Mouse (Mus musculus) forebrain, embryonic 13.5 days (tissue): ENCODE measurements at regions not wholly inside any gene's neighbourhood (a gene's known extent, or its start where the extent isn't known, plus 50 kb on each side); places are given as distances from the start of the nearest gene placed in this dataset.

Experiments used
- ATAC-seq: fragments of 200-750 bp; cut with Nextera tagmentation; 2 replicates; pipeline ENCODE4 v1.8.0; 2017
- H3K27ac ChIP-seq: fragments of 300-500 bp; sonication (generic); 2 replicates; pipeline ENCODE4 v1.5.1; 2015; ENCODE audit warnings: inconsistent platforms, mild to moderate bottlenecking, moderate library complexity
- H3K27me3 ChIP-seq: fragments of 300-500 bp; sonication (generic); 2 replicates; pipeline ENCODE4 v1.6.1; 2015; ENCODE audit warnings: mild to moderate bottlenecking, inconsistent platforms
- H3K36me3 ChIP-seq: fragments of 300-500 bp; sonication (generic); 2 replicates; pipeline ENCODE4 v1.6.1; 2015; ENCODE audit warnings: mild to moderate bottlenecking, inconsistent platforms; ENCODE audit not compliant: poor library complexity, severe bottlenecking
- H3K4me1 ChIP-seq: fragments of 300-500 bp; sonication (generic); 2 replicates; pipeline ENCODE4 v1.6.1; 2015; ENCODE audit warnings: inconsistent platforms
- H3K4me2 ChIP-seq: fragments of 300-500 bp; sonication (generic); 2 replicates; pipeline ENCODE4 v1.6.1; 2015; ENCODE audit warnings: inconsistent platforms, mild to moderate bottlenecking, moderate library complexity
- H3K4me3 ChIP-seq: fragments of 300-500 bp; sonication (generic); 2 replicates; pipeline ENCODE4 v1.5.1; 2015; ENCODE audit warnings: mild to moderate bottlenecking, inconsistent platforms
- H3K9ac ChIP-seq: fragments of 300-500 bp; sonication (generic); 2 replicates; pipeline ENCODE4 v1.6.1; 2015; ENCODE audit warnings: mild to moderate bottlenecking, inconsistent platforms
- H3K9me3 ChIP-seq: fragments of 300-500 bp; sonication (generic); replicated peaks from 2 replicates; pipeline ENCODE4 v1.6.1; 2016; ENCODE audit warnings: inconsistent platforms
- WGBS: fragments of 180-500 bp; shearing (Covaris S2); methylation state at CpG from one replicate; pipeline ENCODE4 v1.1.7; 2015; 5-methylcytosine and 5-hydroxymethylcytosine counted together

DNA sequence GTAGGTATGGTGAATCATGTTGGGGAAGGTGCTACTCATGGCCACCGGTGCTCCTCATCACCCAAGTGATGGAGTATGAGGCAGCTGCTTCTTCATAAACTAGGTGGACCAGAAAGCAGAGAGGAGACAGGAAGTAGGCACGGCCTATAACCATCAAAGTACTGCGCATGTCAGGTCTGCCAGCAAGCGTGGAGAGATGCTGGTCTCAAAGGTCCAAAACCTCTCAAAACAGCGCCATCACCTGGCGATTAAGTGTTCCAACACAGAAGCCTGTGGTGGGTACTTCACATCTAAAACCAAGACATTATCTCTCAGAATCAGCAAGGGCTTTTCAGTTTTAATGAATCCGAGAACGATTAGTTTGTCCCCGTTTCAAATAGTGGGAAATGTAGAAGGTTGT is 103.1 kb upstream of the Tmpo start:
- no peaks in the 10 kb centered on the region for H3K36me3 ChIP-seq
- WGBS, result 91% methylated on average over 9 of the region's 9 CpGs
- H3K4me3 ChIP-seq, result no peak overlapping the region
- H3K9me3 ChIP-seq, result no peaks in the 10 kb centered on the region
- H3K27me3 ChIP-seq, result no peaks in the 10 kb centered on the region
- H3K4me1 ChIP-seq, result no peaks in the 10 kb centered on the region
- no peak overlapping the region for H3K9ac ChIP-seq
- no peak overlapping the region for H3K27ac ChIP-seq
- no peak for ATAC-seq
- no peak overlapping the region for H3K4me2 ChIP-seq

DNA sequence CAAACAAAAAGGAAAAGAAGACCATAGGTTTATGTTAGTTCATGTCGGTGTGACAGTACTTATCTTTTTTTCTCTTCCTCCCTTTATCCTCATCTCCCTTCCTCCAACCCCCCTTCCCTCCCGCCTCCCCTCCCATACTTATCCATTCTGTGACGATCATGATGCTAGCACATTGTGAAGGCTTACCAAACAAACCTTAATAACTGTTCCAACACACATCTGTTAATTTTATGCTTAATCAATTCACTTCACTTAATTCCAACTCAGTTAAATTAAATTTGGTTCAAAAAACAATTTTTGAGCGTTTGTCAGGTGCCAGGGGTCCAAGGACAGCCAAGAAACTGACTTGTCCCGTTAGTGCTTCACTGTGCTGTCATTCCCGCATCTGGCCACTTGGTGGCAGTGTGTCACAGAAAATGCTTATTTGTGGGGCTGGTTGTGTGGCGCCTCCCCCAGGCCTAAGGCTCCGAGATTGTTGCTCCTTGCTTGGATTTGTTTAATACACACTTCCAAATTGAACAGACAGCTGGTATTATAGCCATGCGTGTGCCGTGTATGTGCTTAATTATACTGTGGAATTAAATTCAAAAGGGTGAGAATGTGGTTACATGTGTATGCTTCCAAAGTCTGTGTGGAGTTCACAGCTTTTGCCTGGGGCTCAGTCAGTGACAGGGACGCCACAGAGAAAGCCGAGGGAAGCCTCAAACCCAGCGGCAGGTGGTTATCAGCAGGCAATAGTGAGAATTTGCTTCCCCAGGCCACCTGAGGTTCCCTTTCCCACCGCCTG is 90.0 kb upstream of the Tmpo start:
- 0 out of 2 replicates have a peak overlapping the region, but pooled peaks have one; percentile 1 for H3K9ac ChIP-seq
- no peak overlapping the region for H3K4me3 ChIP-seq
- H3K27ac ChIP-seq, result no peak overlapping the region
- no peaks in the 10 kb centered on the region for H3K9me3 ChIP-seq
- no peaks in the 10 kb centered on the region for H3K36me3 ChIP-seq
- ATAC-seq, result peak; percentile 85
- 12% methylated on average over 14 of the region's 14 CpGs for WGBS
- H3K4me1 ChIP-seq, result peaks cover 13% of the 10 kb centered on the region; the same call in 1 of the 2 replicates
- H3K4me2 ChIP-seq, result peak overlapping the region; percentile 19
- no peaks in the 10 kb centered on the region for H3K27me3 ChIP-seq

DNA sequence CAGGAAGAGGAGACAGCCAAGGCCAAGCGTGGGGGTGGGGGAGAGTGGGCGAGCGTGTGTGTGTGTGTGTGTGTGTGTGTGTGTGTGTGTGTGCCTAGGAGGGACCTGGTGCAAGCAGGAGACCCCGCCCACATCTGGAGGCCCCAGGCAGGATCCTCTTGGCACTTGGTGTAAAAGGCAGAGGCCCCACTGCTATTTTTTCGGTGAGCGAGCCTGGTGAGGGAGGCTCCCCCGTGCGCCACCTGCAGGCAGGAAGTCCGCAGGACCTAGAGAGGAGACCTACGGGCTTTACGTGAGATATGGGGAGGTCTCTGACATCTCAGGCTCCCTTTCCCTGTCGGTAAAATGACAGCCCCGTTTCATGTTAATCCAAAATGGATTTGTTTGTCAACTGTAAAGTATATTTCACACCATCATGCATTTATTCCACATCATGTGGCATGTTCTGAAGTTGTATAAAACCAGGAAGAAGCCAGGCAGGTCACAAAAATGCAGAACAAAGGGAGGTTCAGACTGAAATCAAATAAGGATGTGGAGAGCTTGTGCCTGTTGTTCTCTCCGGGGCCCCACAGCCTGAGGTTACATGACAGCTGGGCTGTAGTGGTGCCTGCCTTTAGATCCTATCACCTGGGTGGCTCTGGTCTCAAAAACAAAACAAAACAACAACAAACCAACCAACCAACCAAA is 89.3 kb upstream of the Tmpo start:
- H3K4me1 ChIP-seq, result peaks cover 13% of the 10 kb centered on the region; the same call in 1 of the 2 replicates
- H3K27ac ChIP-seq, result no peak overlapping the region; the same call in 1 of the 2 replicates
- H3K4me2 ChIP-seq, result peak overlapping the region; percentile 19
- H3K4me3 ChIP-seq, result no peak overlapping the region
- H3K27me3 ChIP-seq, result no peaks in the 10 kb centered on the region
- H3K36me3 ChIP-seq, result no peaks in the 10 kb centered on the region
- ATAC-seq, result peak; percentile 58
- 15% methylated on average over 14 of the region's 14 CpGs for WGBS
- H3K9ac ChIP-seq, result no peak overlapping the region
- no peaks in the 10 kb centered on the region for H3K9me3 ChIP-seq

DNA sequence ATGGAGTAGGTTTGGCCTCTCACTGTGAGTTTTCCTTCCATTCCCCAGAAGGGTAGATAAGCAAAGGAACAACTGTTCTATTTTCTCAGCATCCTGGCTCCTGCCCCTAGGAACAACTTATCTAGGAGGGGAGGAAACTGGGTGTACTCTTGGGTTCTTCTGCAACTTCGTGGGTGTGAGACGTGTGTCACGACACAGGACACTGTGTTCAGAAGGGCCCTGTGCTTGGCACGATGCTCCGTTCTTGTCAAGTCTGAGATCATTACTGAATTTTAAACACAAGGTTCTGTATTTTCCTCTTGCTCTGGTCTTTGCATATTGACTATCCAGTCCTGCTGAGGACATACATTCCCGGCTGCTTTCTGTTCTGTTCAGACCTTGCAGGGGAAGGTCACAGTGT is 86.8 kb upstream of the Tmpo start:
- H3K27ac ChIP-seq, result no peak overlapping the region
- H3K36me3 ChIP-seq, result no peaks in the 10 kb centered on the region
- no peaks in the 10 kb centered on the region for H3K9me3 ChIP-seq
- H3K4me3 ChIP-seq, result no peak overlapping the region
- H3K9ac ChIP-seq, result no peak overlapping the region
- ATAC-seq, result no peak
- H3K4me1 ChIP-seq, result peaks cover 13% of the 10 kb centered on the region; the same call in 1 of the 2 replicates
- no peaks in the 10 kb centered on the region for H3K27me3 ChIP-seq
- no peak overlapping the region for H3K4me2 ChIP-seq
- 96% methylated on average over 6 of the region's 6 CpGs for WGBS

DNA sequence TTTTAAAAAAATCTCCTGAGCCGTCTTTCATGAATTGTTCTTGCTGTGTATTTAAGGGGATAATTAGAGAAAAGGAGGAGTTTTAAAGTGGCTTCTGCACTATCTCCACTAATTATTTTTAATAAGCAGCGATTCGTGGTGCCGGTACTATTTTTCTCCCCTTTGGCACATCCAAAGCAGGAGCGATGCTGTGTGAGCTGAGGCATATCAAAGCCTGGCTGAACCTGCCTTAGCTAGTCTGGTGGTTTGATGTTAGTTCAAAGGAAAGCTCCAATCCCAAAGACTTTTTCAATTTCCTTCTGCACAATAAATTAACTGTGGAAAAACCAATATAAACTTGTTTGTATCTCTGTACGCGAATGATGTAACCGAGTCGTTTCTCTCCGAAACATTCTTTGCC is 79.3 kb upstream of the Tmpo start:
- WGBS, result 50% methylated on average over 10 of the region's 10 CpGs
- Histone ChIP-seq H3K9ac (no peak overlapping the region), H3K27me3 (no peaks in the 10 kb centered on the region), H3K4me3 (no peak overlapping the region), H3K36me3 (no peaks in the 10 kb centered on the region), H3K27ac (no peak overlapping the region), H3K9me3 (no peaks in the 10 kb centered on the region), H3K4me2 (no peak overlapping the region), H3K4me1 (no peaks in the 10 kb centered on the region)
- no peak for ATAC-seq

DNA sequence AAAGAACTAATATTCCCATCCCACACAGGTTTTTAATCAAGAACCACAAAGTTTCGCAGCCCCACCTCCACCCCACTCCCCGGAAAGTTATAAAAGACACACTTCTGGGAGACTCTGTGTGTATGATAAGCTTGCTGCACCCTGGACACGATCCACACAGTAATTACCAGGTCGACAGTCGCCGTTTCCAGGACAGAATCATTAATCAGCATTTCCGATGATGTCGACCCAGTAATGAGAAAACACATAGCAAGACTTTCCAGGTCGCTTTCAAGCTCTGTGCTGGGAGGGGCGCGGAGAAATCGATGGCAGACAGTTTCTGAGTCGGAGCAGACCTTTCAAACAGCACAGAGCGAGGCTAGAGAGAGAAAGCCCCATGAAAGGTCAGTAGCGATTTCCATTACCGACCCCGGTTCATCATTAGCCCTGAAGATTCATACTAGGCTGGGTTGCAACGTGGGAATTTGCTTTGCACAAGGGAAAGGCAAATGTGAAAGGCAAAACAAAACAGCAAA is 68.6 kb upstream of the Tmpo start:
- H3K27me3 ChIP-seq, result no peaks in the 10 kb centered on the region
- H3K9ac ChIP-seq, result no peak overlapping the region
- 0 out of 2 replicates have a peak, but pooled peaks cover 4% of the 10 kb centered on the region for H3K4me1 ChIP-seq
- no peaks in the 10 kb centered on the region for H3K36me3 ChIP-seq
- no peak for ATAC-seq
- no peak overlapping the region for H3K4me3 ChIP-seq
- H3K9me3 ChIP-seq, result no peaks in the 10 kb centered on the region
- H3K27ac ChIP-seq, result no peak overlapping the region
- WGBS, result 52% methylated on average over 18 of the region's 18 CpGs
- peak overlapping the region; percentile 34 for H3K4me2 ChIP-seq

DNA sequence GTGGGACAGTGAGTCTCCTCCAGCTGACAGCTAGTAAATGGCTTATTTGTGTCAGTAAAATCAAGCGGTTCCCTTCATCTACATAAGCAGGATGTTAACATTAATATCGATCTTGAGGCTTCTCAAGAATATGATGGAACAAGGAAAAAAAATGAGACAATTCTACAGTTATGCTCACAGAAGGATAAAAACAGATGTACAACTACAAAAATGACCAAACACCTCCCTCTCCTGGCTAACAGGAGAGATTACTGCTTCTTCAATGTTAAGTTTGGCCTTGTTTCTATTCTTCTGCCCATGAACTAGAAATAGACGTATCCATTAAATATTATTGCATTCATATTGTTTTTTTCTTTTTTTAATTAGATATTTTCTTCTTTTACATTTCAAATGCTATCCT is 63.2 kb upstream of the Tmpo start:
- 89% methylated on average over 3 of the region's 3 CpGs for WGBS
- H3K4me2 ChIP-seq, result no peak overlapping the region
- H3K27me3 ChIP-seq, result no peaks in the 10 kb centered on the region
- no peak overlapping the region for H3K4me3 ChIP-seq
- ATAC-seq, result no peak
- H3K36me3 ChIP-seq, result no peaks in the 10 kb centered on the region
- H3K9me3 ChIP-seq, result no peaks in the 10 kb centered on the region
- no peak overlapping the region for H3K27ac ChIP-seq
- H3K9ac ChIP-seq, result no peak overlapping the region
- H3K4me1 ChIP-seq, result peaks cover 10% of the 10 kb centered on the region

DNA sequence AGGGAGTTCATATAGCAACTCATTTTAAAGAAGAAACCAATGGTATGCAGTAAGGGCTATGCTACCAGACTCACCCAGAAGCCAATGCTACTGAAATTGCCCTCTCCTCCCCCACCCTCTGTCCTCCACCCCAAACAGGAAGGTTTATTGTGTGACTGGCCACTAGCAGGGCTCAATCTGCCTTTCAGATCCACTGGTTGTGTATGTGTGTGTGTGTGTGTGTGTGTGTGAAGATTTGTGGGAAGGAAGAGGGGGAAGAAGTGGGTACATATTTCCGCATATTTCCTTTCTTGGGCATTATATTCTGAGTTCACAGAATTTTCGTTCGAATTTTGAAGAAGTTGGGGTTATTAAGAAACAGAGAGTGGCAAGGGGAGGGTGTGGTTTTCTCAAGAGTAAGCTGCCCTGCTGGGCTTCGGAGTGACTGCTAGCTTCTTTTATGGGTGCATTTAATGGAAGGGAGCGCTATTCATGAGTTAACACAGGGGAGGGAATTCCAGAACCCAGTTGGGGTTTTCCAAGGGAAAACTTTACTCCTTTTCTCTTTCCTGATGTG is 61.5 kb upstream of the Tmpo start:
- Histone ChIP-seq H3K4me3 (no peak overlapping the region), H3K9me3 (no peaks in the 10 kb centered on the region), H3K27ac (no peak overlapping the region), H3K4me1 (peaks cover 12% of the 10 kb centered on the region), H3K4me2 (no peak overlapping the region), H3K36me3 (no peaks in the 10 kb centered on the region), H3K27me3 (no peaks in the 10 kb centered on the region), H3K9ac (no peak overlapping the region)
- 68% methylated on average over 5 of the region's 5 CpGs for WGBS
- ATAC-seq, result no peak

DNA sequence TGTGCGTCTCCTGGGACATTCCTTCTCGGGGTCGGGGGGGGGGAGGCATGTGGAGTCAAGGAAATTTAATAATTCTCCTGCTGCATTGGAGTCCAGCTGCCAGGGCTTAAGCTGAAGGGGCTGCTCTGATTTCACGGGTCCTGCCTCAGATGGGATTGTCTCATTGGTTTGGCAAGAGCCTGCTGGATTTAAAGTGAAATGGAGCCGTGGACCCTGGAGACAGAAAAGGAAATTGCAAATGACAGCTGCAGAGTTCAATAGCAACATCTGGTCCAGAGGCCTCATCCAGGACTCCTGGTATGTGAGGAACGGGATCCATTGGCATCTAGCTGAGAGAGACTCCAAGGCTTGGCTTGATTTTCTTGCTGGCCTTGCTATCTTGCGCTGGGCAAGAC is 60.5 kb upstream of the Tmpo start:
- Histone ChIP-seq H3K4me3 (no peak overlapping the region), H3K4me2 (peak overlapping the region; percentile 4; the same call in 1 of the 2 replicates), H3K27me3 (no peaks in the 10 kb centered on the region), H3K36me3 (no peaks in the 10 kb centered on the region), H3K4me1 (peaks cover 20% of the 10 kb centered on the region), H3K9me3 (no peaks in the 10 kb centered on the region), H3K9ac (no peak overlapping the region), H3K27ac (no peak overlapping the region)
- ATAC-seq, result no peak
- 48% methylated on average over 7 of the region's 7 CpGs for WGBS

DNA sequence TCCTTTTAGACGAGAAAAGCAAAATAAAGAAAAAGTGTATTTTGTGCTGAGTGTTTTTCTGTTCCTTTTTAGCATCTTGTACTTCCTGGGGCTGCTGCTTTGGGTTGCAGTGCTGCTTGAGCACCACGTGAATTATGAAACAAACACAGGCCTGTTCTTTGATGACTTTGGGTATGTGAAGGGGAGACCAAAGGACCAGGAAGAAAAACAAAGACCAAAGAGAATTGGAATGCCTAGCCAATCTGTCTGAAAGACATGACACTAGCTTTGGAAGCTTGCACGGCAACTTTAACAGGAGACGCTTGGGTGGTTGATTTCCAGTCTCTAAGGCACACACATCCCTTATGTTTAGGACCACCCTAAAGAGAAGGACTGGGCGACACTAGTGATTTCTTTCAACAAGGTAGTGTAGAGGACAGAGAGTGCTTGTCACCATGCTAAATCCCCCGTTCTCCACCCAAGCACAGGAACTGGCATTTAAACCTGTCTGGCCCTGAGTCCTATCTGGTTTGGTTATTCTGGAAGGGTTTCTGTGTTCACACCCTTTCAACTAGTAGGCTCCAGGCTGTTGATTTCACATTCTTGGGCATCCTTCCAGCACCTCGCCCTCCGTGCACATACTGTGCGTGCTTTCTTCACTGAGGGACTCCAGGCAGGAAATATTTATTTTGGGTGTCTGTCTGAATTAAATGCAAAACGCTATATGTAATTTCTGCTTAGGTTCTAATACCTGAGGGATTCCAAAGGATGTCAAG is 59.9 kb upstream of the Tmpo start:
- WGBS, result 62% methylated on average over 10 of the region's 10 CpGs
- H3K36me3 ChIP-seq, result no peaks in the 10 kb centered on the region
- peaks cover 20% of the 10 kb centered on the region for H3K4me1 ChIP-seq
- H3K4me3 ChIP-seq, result no peak overlapping the region
- no peaks in the 10 kb centered on the region for H3K9me3 ChIP-seq
- H3K9ac ChIP-seq, result no peak overlapping the region
- no peak overlapping the region for H3K27ac ChIP-seq
- ATAC-seq, result no peak; the same call in 1 of the 2 replicates
- H3K4me2 ChIP-seq, result no peak overlapping the region
- H3K27me3 ChIP-seq, result no peaks in the 10 kb centered on the region

DNA sequence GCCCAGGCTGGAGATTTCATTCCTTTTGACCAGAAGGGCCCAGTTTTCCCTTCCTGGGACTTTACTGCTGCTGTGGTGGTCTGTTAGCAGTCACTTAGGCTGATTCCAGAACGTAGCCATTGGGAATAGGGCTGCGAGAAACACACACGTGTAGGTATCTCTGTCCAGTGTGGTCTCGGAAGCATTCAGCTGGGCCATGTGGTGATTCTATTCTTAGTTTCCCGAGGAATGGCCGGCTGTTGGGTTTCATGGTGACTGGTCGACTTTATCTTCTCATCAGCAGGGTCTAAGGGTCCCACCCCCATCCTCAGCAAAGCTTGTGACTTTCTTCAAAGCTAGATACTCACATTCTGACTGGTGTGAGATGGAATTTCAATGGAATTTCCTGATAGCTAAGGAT is 59.2 kb upstream of the Tmpo start:
- no peaks in the 10 kb centered on the region for H3K27me3 ChIP-seq
- no peak overlapping the region for H3K4me2 ChIP-seq
- no peak for ATAC-seq
- H3K36me3 ChIP-seq, result no peaks in the 10 kb centered on the region
- peaks cover 20% of the 10 kb centered on the region for H3K4me1 ChIP-seq
- no peak overlapping the region for H3K27ac ChIP-seq
- no peak overlapping the region for H3K4me3 ChIP-seq
- no peak overlapping the region for H3K9ac ChIP-seq
- no peaks in the 10 kb centered on the region for H3K9me3 ChIP-seq
- WGBS, result 84% methylated on average over 7 of the region's 7 CpGs

DNA sequence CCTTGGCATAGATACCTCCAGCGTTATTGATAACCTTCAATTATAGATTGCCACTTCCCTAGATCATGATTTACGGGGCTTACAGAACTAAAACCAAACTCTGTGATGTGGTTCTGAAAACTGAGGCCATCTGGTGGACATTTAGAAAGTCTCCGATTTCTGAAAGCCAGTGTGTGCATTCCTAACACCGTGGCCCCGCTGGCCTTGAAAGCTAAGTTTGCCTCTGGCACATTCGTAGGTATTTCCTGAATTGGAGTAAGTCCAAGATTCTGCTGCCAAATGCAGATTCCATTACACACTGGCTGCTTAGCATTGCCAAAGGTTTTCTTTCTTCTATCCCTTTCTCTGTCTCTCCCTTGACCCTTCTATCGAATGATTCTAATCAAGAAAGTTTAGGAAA is 55.7 kb upstream of the Tmpo start:
- Histone ChIP-seq H3K27me3 (no peaks in the 10 kb centered on the region), H3K4me2 (no peak overlapping the region), H3K36me3 (no peaks in the 10 kb centered on the region), H3K4me3 (no peak overlapping the region), H3K9ac (no peak overlapping the region), H3K27ac (no peak overlapping the region), H3K9me3 (no peaks in the 10 kb centered on the region), H3K4me1 (peaks cover 20% of the 10 kb centered on the region)
- WGBS, result 26% methylated on average over 7 of the region's 7 CpGs
- ATAC-seq, result 0 out of 2 replicates have a peak, but pooled peaks have one; percentile 6
